Mouse (Mus musculus) midbrain, embryonic 12.5 days (tissue): ENCODE measurements around the gene Lingo2. TPM values are rescaled to one million over a fixed set of nuclear protein-coding genes. Genes with fewer than 3 reads are reported as not detected.
"Not testable (repeated sequence)": the region's sequence is repeated elsewhere in the genome, so short reads cannot be mapped to it uniquely, and the experiment has no call there.

Experiments
- ATAC-seq: fragments of 200-750 bp; cut with Nextera tagmentation; 2 replicates; pipeline ENCODE4 v1.8.0; 2017; ENCODE audit warnings: low read depth, moderate TSS enrichment, moderate library complexity; ENCODE audit not compliant: low FRiP score
- H3K27ac ChIP-seq: fragments of 300-500 bp; sonication (generic); replicated peaks from 2 replicates; pipeline ENCODE4 v1.5.1; 2016; ENCODE audit warnings: mild to moderate bottlenecking
- H3K27me3 ChIP-seq: fragments of 300-500 bp; sonication (generic); 2 replicates; pipeline ENCODE4 v1.6.1; 2016; ENCODE audit warnings: mild to moderate bottlenecking
- H3K36me3 ChIP-seq: fragments of 300-500 bp; sonication (generic); 2 replicates; pipeline ENCODE4 v1.6.1; 2016
- H3K4me1 ChIP-seq: fragments of 300-500 bp; sonication (generic); 2 replicates; pipeline ENCODE4 v1.6.1; 2016
- H3K4me2 ChIP-seq: fragments of 300-500 bp; sonication (generic); replicated peaks from 2 replicates; pipeline ENCODE4 v1.6.1; 2016; ENCODE audit warnings: mild to moderate bottlenecking, moderate library complexity
- H3K4me3 ChIP-seq: fragments of 300-500 bp; sonication (generic); 2 replicates; pipeline ENCODE4 v1.5.1; 2016; ENCODE audit warnings: mild to moderate bottlenecking
- H3K9ac ChIP-seq: fragments of 300-500 bp; sonication (generic); replicated peaks from 2 replicates; pipeline ENCODE4 v1.6.1; 2016; ENCODE audit warnings: mild to moderate bottlenecking, moderate library complexity
- H3K9me3 ChIP-seq: fragments of 300-500 bp; sonication (generic); 2 replicates; pipeline ENCODE4 v1.6.1; 2016; ENCODE audit warnings: mild to moderate bottlenecking
- WGBS: fragments of 180-500 bp; shearing (Covaris S2); methylation state at CpG from one replicate; pipeline ENCODE4 v1.1.7; 2016; 5-methylcytosine and 5-hydroxymethylcytosine counted together
- polyA plus RNA-seq: library from polyadenylated mRNA; unstranded; fragments of >200 nt; fragmentation: Nextera tagmentation; extraction: Ambion mirVana; gene quantifications from 2 replicates; pipeline ENCODE4 v1.2.1, GENCODE M21; 2016

The Lingo2 gene
- polyA plus RNA-seq, 1 experiment from 2014 or later: 6.2 TPM

- peaks cover 7% of the 10 kb centered on the region; the same call in 1 of the 2 replicates for H3K4me1 ChIP-seq
- peak; percentile 98 for ATAC-seq
- 32% methylated on average over 17 of the region's 17 CpGs for WGBS
- H3K27me3 ChIP-seq: no peaks in the 10 kb centered on the region
- H3K36me3 ChIP-seq: no peaks in the 10 kb centered on the region
- H3K27ac ChIP-seq: 0 out of 2 replicates have a peak overlapping the region, but pooled peaks have one; percentile 5
- peak overlapping the region; percentile 42 for H3K4me2 ChIP-seq
- no peaks in the 10 kb centered on the region for H3K9me3 ChIP-seq
- no peak overlapping the region for H3K9ac ChIP-seq
- peak overlapping the region; percentile 15 for H3K4me3 ChIP-seq
Observed at GRCm38 (mm10) chr4:36288813-36289700, 662.5 kb downstream of the Lingo2 start.

GRCm38 (mm10) chr4:36262436-36263169 is 688.9 kb downstream of the Lingo2 start:
- Histone ChIP-seq H3K27me3 (no peaks in the 10 kb centered on the region), H3K36me3 (no peaks in the 10 kb centered on the region), H3K4me3 (no peak overlapping the region), H3K9ac (no peak overlapping the region), H3K4me2 (no peak overlapping the region), H3K4me1 (no peaks in the 10 kb centered on the region), H3K9me3 (no peaks in the 10 kb centered on the region), H3K27ac (no peak overlapping the region)
- WGBS: 94% methylated on average over 2 of the region's 2 CpGs
- ATAC-seq: no peak

GRCm38 (mm10) chr4:36186231-36186922 is 765.2 kb downstream of the Lingo2 start:
- WGBS: 63% methylated on average over 7 of the region's 7 CpGs
- Histone ChIP-seq H3K27ac (no peak overlapping the region), H3K4me3 (no peak overlapping the region), H3K9ac (no peak overlapping the region), H3K4me2 (no peak overlapping the region), H3K27me3 (no peaks in the 10 kb centered on the region), H3K36me3 (no peaks in the 10 kb centered on the region), H3K9me3 (no peaks in the 10 kb centered on the region), H3K4me1 (peaks cover 5% of the 10 kb centered on the region; the same call in 1 of the 2 replicates)
- no peak for ATAC-seq

GRCm38 (mm10) chr4:36183643-36184042 is 767.9 kb downstream of the Lingo2 start:
- Histone ChIP-seq H3K9me3 (no peaks in the 10 kb centered on the region), H3K4me2 (no peak overlapping the region), H3K36me3 (no peaks in the 10 kb centered on the region), H3K4me3 (no peak overlapping the region), H3K27me3 (no peaks in the 10 kb centered on the region), H3K4me1 (peaks cover 5% of the 10 kb centered on the region; the same call in 1 of the 2 replicates), H3K27ac (no peak overlapping the region), H3K9ac (no peak overlapping the region)
- no peak for ATAC-seq
- WGBS: 82% methylated on average over 4 of the region's 4 CpGs

GRCm38 (mm10) chr4:36170099-36170498 is 781.4 kb downstream of the Lingo2 start:
- H3K9me3 ChIP-seq: no peaks in the 10 kb centered on the region
- H3K36me3 ChIP-seq: no peaks in the 10 kb centered on the region
- 33% methylated on average over 1 of the region's 1 CpGs for WGBS
- H3K27ac ChIP-seq: no peak overlapping the region
- H3K9ac ChIP-seq: no peak overlapping the region
- no peaks in the 10 kb centered on the region for H3K27me3 ChIP-seq
- H3K4me3 ChIP-seq: no peak overlapping the region
- no peak for ATAC-seq
- no peak overlapping the region for H3K4me2 ChIP-seq
- no peaks in the 10 kb centered on the region for H3K4me1 ChIP-seq

GRCm38 (mm10) chr4:36131341-36131740 is 820.2 kb downstream of the Lingo2 start:
- Histone ChIP-seq H3K36me3 (no peaks in the 10 kb centered on the region), H3K9me3 (no peaks in the 10 kb centered on the region), H3K4me1 (no peaks in the 10 kb centered on the region), H3K27ac (no peak overlapping the region), H3K4me2 (no peak overlapping the region), H3K27me3 (no peaks in the 10 kb centered on the region), H3K9ac (no peak overlapping the region), H3K4me3 (no peak overlapping the region)
- ATAC-seq: no peak

- WGBS: 84% methylated on average over 4 of the region's 4 CpGs
Observed at GRCm38 (mm10) chr4:36095482-36095881, 856.1 kb downstream of the Lingo2 start.

GRCm38 (mm10) chr4:36081095-36081852 is 870.3 kb downstream of the Lingo2 start:
- H3K27me3 ChIP-seq: no peaks in the 10 kb centered on the region
- peak; percentile 70; the same call in 1 of the 2 replicates for ATAC-seq
- H3K27ac ChIP-seq: peak overlapping the region; percentile 22; the same call in 1 of the 2 replicates
- H3K4me2 ChIP-seq: no peak overlapping the region
- no peaks in the 10 kb centered on the region for H3K36me3 ChIP-seq
- H3K4me3 ChIP-seq: no peak overlapping the region
- peaks cover 5% of the 10 kb centered on the region; the same call in 1 of the 2 replicates for H3K4me1 ChIP-seq
- H3K9me3 ChIP-seq: no peaks in the 10 kb centered on the region
- H3K9ac ChIP-seq: no peak overlapping the region
- WGBS: 23% methylated on average over 3 of the region's 3 CpGs

More at GRCm38 (mm10) chr4:36095482-36095881, 856.1 kb downstream of the Lingo2 start:
- Histone ChIP-seq H3K4me1 (no peaks in the 10 kb centered on the region), H3K4me3 (no peak overlapping the region), H3K9ac (no peak overlapping the region), H3K36me3 (no peaks in the 10 kb centered on the region), H3K27ac (no peak overlapping the region), H3K27me3 (no peaks in the 10 kb centered on the region), H3K4me2 (no peak overlapping the region), H3K9me3 (no peaks in the 10 kb centered on the region)
- ATAC-seq: no peak

GRCm38 (mm10) chr4:36078910-36079525 is 872.5 kb downstream of the Lingo2 start:
- Histone ChIP-seq H3K4me2 (no peak overlapping the region), H3K27ac (no peak overlapping the region), H3K27me3 (no peaks in the 10 kb centered on the region), H3K36me3 (no peaks in the 10 kb centered on the region), H3K4me1 (peaks cover 5% of the 10 kb centered on the region; the same call in 1 of the 2 replicates), H3K4me3 (no peak overlapping the region), H3K9me3 (no peaks in the 10 kb centered on the region), H3K9ac (no peak overlapping the region)
- no peak for ATAC-seq
- WGBS: 74% methylated on average over 6 of the region's 6 CpGs

- H3K36me3 ChIP-seq, H3K4me3 ChIP-seq, H3K9ac ChIP-seq, H3K27ac ChIP-seq, H3K4me2 ChIP-seq, H3K4me1 ChIP-seq, H3K27me3 ChIP-seq, H3K9me3 ChIP-seq, ATAC-seq: not testable (repeated sequence)
- 74% methylated on average over 1 of the region's 1 CpGs for WGBS
Observed at GRCm38 (mm10) chr4:36064701-36065100, 886.8 kb downstream of the Lingo2 start.
